Mouse (Mus musculus) ES-CJ7 (cell line): ENCODE measurements at regions not wholly inside any gene's neighbourhood (a gene's known extent, or its start where the extent isn't known, plus 50 kb on each side); places are given as distances from the start of the nearest gene placed in this dataset.

Experiments used
- DNase-seq: peaks from one replicate; pipeline ENCODE4 v3.0.0; 2011; ENCODE audit warnings: low read depth, low spot score

- DNase-seq = no peak
Observed at GRCm38 (mm10) chr10:99526561-99526960, 232.9 kb downstream of the Csl start.

- no peak for DNase-seq
Observed at GRCm38 (mm10) chr10:99531104-99531503, 228.4 kb downstream of the Csl start.

- DNase-seq = no peak
Observed at GRCm38 (mm10) chr10:99531556-99531955, 227.9 kb downstream of the Csl start.

- DNase-seq = no peak
Observed at GRCm38 (mm10) chr10:99531992-99532391, 227.5 kb downstream of the Csl start.

GRCm38 (mm10) chr10:99532697-99533119 lies 226.8 kb downstream of the Csl start:
- DNase-seq = no peak

- no peak for DNase-seq
Observed at GRCm38 (mm10) chr10:99533468-99533867, 226.0 kb downstream of the Csl start.

GRCm38 (mm10) chr10:99534237-99534636 lies 225.2 kb downstream of the Csl start:
- DNase-seq = no peak

- no peak for DNase-seq
Observed at GRCm38 (mm10) chr10:99538639-99539038, 220.8 kb downstream of the Csl start.

GRCm38 (mm10) chr10:99552373-99552772 lies 207.1 kb downstream of the Csl start:
- DNase-seq = no peak

GRCm38 (mm10) chr10:99552836-99553540 lies 206.5 kb downstream of the Csl start:
- DNase-seq = no peak

- no peak for DNase-seq
Observed at GRCm38 (mm10) chr10:99555021-99555420, 204.4 kb downstream of the Csl start.

- DNase-seq = no peak
Observed at GRCm38 (mm10) chr10:99555658-99556352, 203.7 kb downstream of the Csl start.

GRCm38 (mm10) chr10:99556353-99557036 lies 203.0 kb downstream of the Csl start:
- no peak for DNase-seq

- no peak for DNase-seq
Observed at GRCm38 (mm10) chr10:99558656-99559055, 200.8 kb downstream of the Csl start.

- no peak for DNase-seq
Observed at GRCm38 (mm10) chr10:99561166-99561818, 198.2 kb downstream of the Csl start.

GRCm38 (mm10) chr10:99564605-99565004 lies 194.9 kb downstream of the Csl start:
- no peak for DNase-seq

- no peak for DNase-seq
Observed at GRCm38 (mm10) chr10:99568424-99568823, 191.0 kb downstream of the Csl start.

GRCm38 (mm10) chr10:99570190-99570589 lies 189.3 kb downstream of the Csl start:
- DNase-seq = no peak

- no peak for DNase-seq
Observed at GRCm38 (mm10) chr10:99573997-99574396, 185.5 kb downstream of the Csl start.

GRCm38 (mm10) chr10:99575294-99575693 lies 184.2 kb downstream of the Csl start:
- DNase-seq = no peak

GRCm38 (mm10) chr10:99576301-99576700 lies 183.2 kb downstream of the Csl start:
- no peak for DNase-seq

GRCm38 (mm10) chr10:99577041-99577681 lies 182.3 kb downstream of the Csl start:
- DNase-seq = peak; percentile 53
